Mouse (Mus musculus) right cerebral cortex, postnatal 4 days (tissue): ENCODE measurements around the gene Daxx.
A peak's percentile ranks its signal among the peaks of the same experiment; 100 is the strongest.
"Not testable (repeated sequence)": the region's sequence is repeated elsewhere in the genome, so short reads cannot be mapped to it uniquely, and the experiment has no call there.

ENCODE experiments used
- DNase-seq: peaks from one replicate; pipeline ENCODE4 v3.0.0-alpha.2; 2022

Daxx gene

GRCm38 (mm10) chr17:33903911-33904651 is 5.1 kb upstream of the Daxx start:
- not testable (repeated sequence) for DNase-seq

- DNase-seq, result not testable (repeated sequence)
Measured at GRCm38 (mm10) chr17:33904835-33905234, 4.4 kb upstream of the Daxx start, which contains the start of gene Platr17. Gene Platr17 (plus strand): TSS chr17:33905135.

- DNase-seq, result peak; percentile 71
Measured at GRCm38 (mm10) chr17:33908331-33909076, 710 bp upstream of the Daxx start.

GRCm38 (mm10) chr17:33909869-33910250 is 646 bp downstream of the Daxx start:
- DNase-seq, result no peak

GRCm38 (mm10) chr17:33910346-33911051 is 1.3 kb downstream of the Daxx start:
- DNase-seq, result no peak

GRCm38 (mm10) chr17:33911052-33911812 is 2.0 kb downstream of the Daxx start:
- no peak for DNase-seq

- DNase-seq, result no peak
Measured at GRCm38 (mm10) chr17:33911813-33912414, 2.7 kb downstream of the Daxx start.

- no peak for DNase-seq
Measured at GRCm38 (mm10) chr17:33913264-33913663, 4.0 kb downstream of the Daxx start.

- DNase-seq, result no peak
Measured at GRCm38 (mm10) chr17:33913905-33914304, 4.7 kb downstream of the Daxx start.

- no peak for DNase-seq
Measured at GRCm38 (mm10) chr17:33914969-33915391, 5.8 kb downstream of the Daxx start.

- peak; percentile 93 for DNase-seq
Measured at GRCm38 (mm10) chr17:33915671-33916250, 6.5 kb downstream of the Daxx start, which contains the start of the genes Tapbp and Zbtb22. Gene Tapbp (plus strand): TSS chr17:33915899. Gene Zbtb22 (plus strand): TSS chr17:33915904.

GRCm38 (mm10) chr17:33916294-33916693 is 7.1 kb downstream of the Daxx start:
- no peak for DNase-seq

- no peak for DNase-seq
Measured at GRCm38 (mm10) chr17:33916847-33917655, 7.8 kb downstream of the Daxx start.

GRCm38 (mm10) chr17:33917656-33918292 is 8.6 kb downstream of the Daxx start:
- no peak for DNase-seq

GRCm38 (mm10) chr17:33918293-33919203 is 9.3 kb downstream of the Daxx start:
- no peak for DNase-seq

- no peak for DNase-seq
Measured at GRCm38 (mm10) chr17:33919351-33920281, 10.4 kb downstream of the Daxx start.

GRCm38 (mm10) chr17:33920282-33921097 is 11.3 kb downstream of the Daxx start:
- peak; percentile 73 for DNase-seq
